Mouse (Mus musculus) MEL (cell line): ENCODE data around the gene Otop1.

Experiments
- CTCF ChIP-seq, 3 experiments: IDR thresholded peaks in 2 of 3; conservative IDR thresholded peaks in 1 of 3; 2 replicates each; pipeline ENCODE4 v1.5.1; 2011 to 2012; ENCODE audit warnings: low read length in 3 of 3, low read depth in 2 of 3, mild to moderate bottlenecking in 2 of 3, improper control_type of control experiment in 1 of 3, inconsistent platforms in 1 of 3, mixed read lengths in 1 of 3, moderate library complexity in 1 of 3; ENCODE audit not compliant: control insufficient read depth in 1 of 3, insufficient read depth in 1 of 3, poor library complexity in 1 of 3, severe bottlenecking in 1 of 3
- E2F4 ChIP-seq: IDR thresholded peaks from 2 replicates; pipeline ENCODE4 v1.6.1; 2011; ENCODE audit warnings: low read depth, low read length, improper control_type of control experiment, borderline replicate concordance
- EP300 ChIP-seq, 2 experiments: IDR thresholded peaks; 2 replicates each; pipeline ENCODE4 v1.6.1; 2011; ENCODE audit warnings: improper control_type of control experiment in 2 of 2, low read length in 2 of 2, low read depth in 1 of 2, mild to moderate bottlenecking in 1 of 2
- ETS1 ChIP-seq: IDR thresholded peaks from 2 replicates; pipeline ENCODE4 v1.6.1; 2012; ENCODE audit warnings: low read depth, mild to moderate bottlenecking, inconsistent platforms, low read length, improper control_type of control experiment, moderate library complexity
- KAT2A ChIP-seq: conservative IDR thresholded peaks from 2 replicates; pipeline ENCODE4 v1.6.1; 2012; ENCODE audit warnings: low read depth, low read length, improper control_type of control experiment, inconsistent platforms
- MAX ChIP-seq: IDR thresholded peaks from 2 replicates; pipeline ENCODE4 v1.6.1; 2011; ENCODE audit warnings: low read length, improper control_type of control experiment
- POLR2A ChIP-seq, 2 experiments: IDR thresholded peaks; 2 replicates each; pipeline ENCODE4 v1.6.1; 2011 to 2012; ENCODE audit warnings: low read length in 2 of 2, mild to moderate bottlenecking in 2 of 2, control low read depth in 1 of 2, improper control_type of control experiment in 1 of 2, low read depth in 1 of 2, moderate library complexity in 1 of 2; ENCODE audit not compliant: control insufficient read depth in 1 of 2, insufficient read depth in 1 of 2, poor library complexity in 1 of 2
- POLR2AphosphoS5 ChIP-seq: IDR thresholded peaks from 2 replicates; pipeline ENCODE4 v1.6.1; 2012; ENCODE audit warnings: low read depth, borderline replicate concordance, mild to moderate bottlenecking, inconsistent platforms, low read length, moderate library complexity, mixed read lengths
- RAD21 ChIP-seq: IDR thresholded peaks from 2 replicates; pipeline ENCODE4 v1.6.1; 2011; ENCODE audit warnings: mild to moderate bottlenecking, low read depth, low read length, improper control_type of control experiment
- SIN3A ChIP-seq: IDR thresholded peaks from 2 replicates; pipeline ENCODE4 v1.6.1; 2012; ENCODE audit warnings: low read length, improper control_type of control experiment, inconsistent platforms
- TAL1 ChIP-seq: IDR thresholded peaks from 2 replicates; pipeline ENCODE4 v1.6.1; 2012; ENCODE audit warnings: mild to moderate bottlenecking, inconsistent platforms, low read length, moderate library complexity, mixed read lengths
- TCF12 ChIP-seq: IDR thresholded peaks from 2 replicates; pipeline ENCODE4 v1.6.1; 2014; ENCODE audit warnings: low read depth, mild to moderate bottlenecking, inconsistent platforms, low read length, improper control_type of control experiment, moderate library complexity

GRCm38 (mm10) chr5:38236627-38237026, 39.1 kb upstream of the Otop1 start:
- TF ChIP-seq CTCF (IDR thresholded peaks at IDR 0.05 in 2 of 3, conservative IDR thresholded peaks at IDR 0.05 in 1 of 3; ENCODE audit: control insufficient read depth in 1 of 3, insufficient read depth in 1 of 3, low read depth in 2 of 3, low read length in 3 of 3, poor library complexity in 1 of 3, severe bottlenecking in 1 of 3) (peak; percentile 55 to 67 (median 57)), TAL1 (no peak), RAD21 (peak; percentile 40), E2F4 (no peak), TCF12 (no peak), ETS1 (no peak), POLR2AphosphoS5 (no peak), SIN3A (no peak), KAT2A (no peak), MAX (no peak), EP300 (IDR thresholded peaks at IDR 0.05; ENCODE audit: low read depth in 1 of 2, low read length in 2 of 2) (no peak), POLR2A (IDR thresholded peaks at IDR 0.05; ENCODE audit: control insufficient read depth in 1 of 2, insufficient read depth in 1 of 2, low read depth in 1 of 2, low read length in 2 of 2, poor library complexity in 1 of 2) (no peak)
